Mouse (Mus musculus) CH12.LX (cell line): ENCODE measurements around the gene Gm20388.

Experiments
- CTCF ChIP-seq, 2 experiments: IDR thresholded peaks in 1 of 2; conservative IDR thresholded peaks in 1 of 2; 2 replicates each; pipeline ENCODE4 v1.5.1; 2011 to 2012; ENCODE audit warnings: low read depth in 2 of 2, low read length in 2 of 2, improper control_type of control experiment in 1 of 2, inconsistent platforms in 1 of 2, mild to moderate bottlenecking in 1 of 2, moderate library complexity in 1 of 2
- ELF1 ChIP-seq: IDR thresholded peaks from 2 replicates; pipeline ENCODE4 v1.6.1; 2014; ENCODE audit warnings: low read depth, mild to moderate bottlenecking, inconsistent platforms, low read length, improper control_type of control experiment
- GABPA ChIP-seq: IDR thresholded peaks from 2 replicates; pipeline ENCODE4 v1.6.1; 2012; ENCODE audit warnings: low read depth, low read length, improper control_type of control experiment, inconsistent platforms; ENCODE audit not compliant: insufficient replicate concordance
- KAT2A ChIP-seq: IDR thresholded peaks from 2 replicates; pipeline ENCODE4 v1.6.1; 2012; ENCODE audit warnings: low read length, improper control_type of control experiment, inconsistent platforms; ENCODE audit not compliant: insufficient replicate concordance
- MAFK ChIP-seq: IDR thresholded peaks from 2 replicates; pipeline ENCODE4 v1.6.1; 2011; ENCODE audit warnings: low read length, improper control_type of control experiment; ENCODE audit not compliant: insufficient replicate concordance
- TCF12 ChIP-seq: IDR thresholded peaks from 2 replicates; pipeline ENCODE4 v1.6.1; 2014; ENCODE audit warnings: low read depth, mild to moderate bottlenecking, inconsistent platforms, low read length, improper control_type of control experiment
- UBTF ChIP-seq: IDR thresholded peaks from 2 replicates; pipeline ENCODE4 v1.6.1; 2012; ENCODE audit warnings: low read depth, mild to moderate bottlenecking, inconsistent platforms, low read length, improper control_type of control experiment, moderate library complexity

GRCm38 (mm10) chr8:122678061-122678895 is 2767.6 kb downstream of the Gm20388 start:
- TF ChIP-seq TCF12, result no peak
- no peak for TF ChIP-seq UBTF
- no peak for TF ChIP-seq ELF1
- no peak for TF ChIP-seq KAT2A
- TF ChIP-seq CTCF (conservative IDR thresholded peaks at IDR 0.05 in 1 of 2, IDR thresholded peaks at IDR 0.05 in 1 of 2; ENCODE audit: low read depth in 2 of 2, low read length in 2 of 2), result no peak
- TF ChIP-seq MAFK, result no peak
- TF ChIP-seq GABPA, result no peak
